Mouse (Mus musculus) adrenal gland, postnatal 36 days (tissue): ENCODE results near the gene Ccdc137. TPM values are rescaled to one million over a fixed set of nuclear protein-coding genes. Genes with fewer than 3 reads are reported as not detected.
A peak's percentile ranks its signal among the peaks of the same experiment; 100 is the strongest.
"Not testable (repeated sequence)": the region's sequence is repeated elsewhere in the genome, so short reads cannot be mapped to it uniquely, and the experiment has no call there.

Source experiments
- DNase-seq, 2 experiments: peaks; one replicate each; pipeline ENCODE4 v3.0.0; 2021; ENCODE audit warnings: mixed read lengths in 1 of 2
- long read RNA-seq, 2 experiments: library from polyadenylated mRNA; stranded (forward); transcript quantifications; one replicate each; pipeline ENCODE4 v2.0.0; 2021; ENCODE audit warnings: borderline sequencing depth in 2 of 2
- total RNA-seq, 2 experiments: library from RNA; stranded (reverse); gene quantifications; 2 replicates each; pipeline ENCODE4 v1.2.3; 2021

Gene Ccdc137
- total RNA-seq, result 10 to 100 TPM; 24.7 to 33.3 TPM
- long read RNA-seq, experiment 1, transcript Ccdc137-201 (6 exons, 2,778 nt), result major isoform, 11 of 18 reads
- long read RNA-seq, experiment 1, partial matches to known transcripts, result 6 of 18 reads
- long read RNA-seq, experiment 1, other reads (novel, unspliced or antisense), result 0 of 18 reads
- long read RNA-seq, experiment 2, transcript Ccdc137-201 (6 exons, 2,778 nt), result major isoform, 6 of 9 reads
- long read RNA-seq, experiment 2, partial matches to known transcripts, result 1 of 9 reads
- long read RNA-seq, experiment 2, other reads (novel, unspliced or antisense), result 2 of 9 reads

GRCm38 (mm10) chr11:120457772-120458751 is at the start of gene Ccdc137, which contains the start of gene Oxld1:
Gene Ccdc137 (plus strand): TSS chr11:120458115.
Gene Oxld1 (minus strand): TSS chr11:120458068.
- peak; percentile 84 to 87 for DNase-seq

- DNase-seq, result not testable (repeated sequence)
Measured at GRCm38 (mm10) chr11:120413621-120414020, 44.3 kb upstream of the Ccdc137 start.

- no peak for DNase-seq
Measured at GRCm38 (mm10) chr11:120417852-120418251, 40.1 kb upstream of the Ccdc137 start.

GRCm38 (mm10) chr11:120418592-120418991 is 39.3 kb upstream of the Ccdc137 start:
- DNase-seq, result peak in 1 of 2 experiments; percentile 33

GRCm38 (mm10) chr11:120422651-120423568 is 35.0 kb upstream of the Ccdc137 start:
- peak; percentile 44 to 52 for DNase-seq

GRCm38 (mm10) chr11:120423569-120424295 is 34.2 kb upstream of the Ccdc137 start:
- peak; percentile 69 to 79 for DNase-seq

- DNase-seq, result no peak
Measured at GRCm38 (mm10) chr11:120426727-120427126, 31.2 kb upstream of the Ccdc137 start.

GRCm38 (mm10) chr11:120437152-120437856 is 20.6 kb upstream of the Ccdc137 start, which contains the start of gene Nploc4:
Gene Nploc4 (minus strand): TSS chr11:120437708.
- DNase-seq, result peak; percentile 91 to 92

GRCm38 (mm10) chr11:120437857-120438385 is 20.0 kb upstream of the Ccdc137 start:
- DNase-seq, result no peak

- DNase-seq, result no peak
Measured at GRCm38 (mm10) chr11:120442344-120442743, 15.6 kb upstream of the Ccdc137 start, which contains the start of gene Tspan10. Gene Tspan10 (plus strand): TSS chr11:120442644.

- DNase-seq, result no peak
Measured at GRCm38 (mm10) chr11:120442765-120443280, 15.1 kb upstream of the Ccdc137 start.

- DNase-seq, result no peak
Measured at GRCm38 (mm10) chr11:120444106-120444505, 13.8 kb upstream of the Ccdc137 start.

- no peak for DNase-seq
Measured at GRCm38 (mm10) chr11:120445475-120445874, 12.4 kb upstream of the Ccdc137 start.

GRCm38 (mm10) chr11:120447179-120447578 is 10.7 kb upstream of the Ccdc137 start:
- no peak for DNase-seq

GRCm38 (mm10) chr11:120452246-120452645 is 5.7 kb upstream of the Ccdc137 start:
- no peak for DNase-seq

- DNase-seq, result no peak
Measured at GRCm38 (mm10) chr11:120453306-120453705, 4.6 kb upstream of the Ccdc137 start, which contains the start of gene Pde6g. Gene Pde6g (minus strand): TSS chr11:120453500.

GRCm38 (mm10) chr11:120454965-120455364 is 3.0 kb upstream of the Ccdc137 start:
- DNase-seq, result no peak

GRCm38 (mm10) chr11:120455413-120455812 is 2.5 kb upstream of the Ccdc137 start:
- no peak for DNase-seq

- DNase-seq, result no peak
Measured at GRCm38 (mm10) chr11:120457370-120457769, 545 bp upstream of the Ccdc137 start.
